Mouse (Mus musculus) regulatory T cell (primary cell): ENCODE results near the gene Gm3045.

Source experiments
- in situ Hi-C: fragments of 300-600 bp; cut with MboI, MseI; formaldehyde crosslinking; loops from one replicate; pipeline ENCODE4 v1.15.1; 2025; ENCODE audit warnings: high pct_unique_total_duplicates

Gene Gm3045

DNA sequence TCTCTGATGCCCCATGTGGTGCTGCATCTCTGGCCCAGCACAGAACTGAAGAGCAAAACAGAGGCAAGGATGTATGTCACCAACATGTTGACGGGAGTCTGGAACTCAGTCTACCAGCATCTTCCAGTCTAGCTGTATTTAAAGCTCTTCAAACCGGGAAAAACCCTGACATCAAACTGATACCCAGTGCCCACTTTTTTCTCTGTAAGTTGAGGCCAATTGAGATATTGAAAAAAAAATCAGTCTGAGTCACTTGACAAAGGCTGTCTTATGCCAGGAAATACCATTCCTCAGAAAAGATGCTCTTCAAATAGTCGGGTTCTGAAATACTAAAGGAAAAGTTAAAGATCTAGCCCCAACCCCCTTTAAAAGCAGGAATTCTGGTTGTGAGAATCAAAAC lies 55.8 kb downstream of the Gm3045 start, which contains the start of gene Il9:
Gene Il9, minus strand, starts transcription at position 101 of the 400 bp plus-strand sequence.
- in situ Hi-C loops: no loop called here
